Mouse (Mus musculus): ENCODE data around the gene Omt2b.
"Not testable (repeated sequence)": the region's sequence is repeated elsewhere in the genome, so short reads cannot be mapped to it uniquely, and the experiment has no call there.

Omt2b gene

DNA sequence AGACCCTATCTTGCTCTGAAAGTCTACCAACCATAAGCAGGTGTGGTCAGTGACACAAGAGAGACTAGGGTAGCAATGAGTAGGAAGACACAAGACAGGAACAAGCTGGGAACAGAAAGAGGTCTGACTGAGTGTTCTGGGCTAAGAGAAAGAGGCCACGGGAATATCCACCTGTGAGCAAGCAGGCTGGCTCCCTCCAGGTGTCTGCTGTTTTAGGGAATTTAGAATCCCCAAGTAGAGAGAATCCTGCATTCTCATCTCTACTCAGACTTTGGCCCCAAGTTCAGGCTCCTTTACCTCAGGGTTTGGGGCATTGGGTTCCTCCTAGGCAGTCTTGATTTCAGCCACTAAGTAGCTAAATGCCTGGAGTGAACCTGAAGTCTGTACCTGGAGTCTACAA is at the start of gene Omt2b:
Omt2b (plus strand) TSS at position 301 of the 400 bp plus-strand sequence.
- not testable (repeated sequence) for DNase-seq (ENCODE audit: low read depth, low spot score)

- DNase-seq (ENCODE audit: low read depth, low spot score): not testable (repeated sequence)
Observed at GRCm38 (mm10) chr9:78282002-78282711, 45.2 kb upstream of the Omt2b start.

- DNase-seq (ENCODE audit: low read depth, low spot score): not testable (repeated sequence)
Observed at GRCm38 (mm10) chr9:78289063-78289462, 38.3 kb upstream of the Omt2b start.

- DNase-seq (ENCODE audit: low read depth, low spot score): not testable (repeated sequence)
Observed at GRCm38 (mm10) chr9:78289723-78290122, 37.7 kb upstream of the Omt2b start, which contains the start of gene Gm10639. TSS of gene Gm10639 (plus strand) at chr9:78289923.

GRCm38 (mm10) chr9:78292462-78292861 is 34.9 kb upstream of the Omt2b start:
- not testable (repeated sequence) for DNase-seq (ENCODE audit: low read depth, low spot score)

DNA sequence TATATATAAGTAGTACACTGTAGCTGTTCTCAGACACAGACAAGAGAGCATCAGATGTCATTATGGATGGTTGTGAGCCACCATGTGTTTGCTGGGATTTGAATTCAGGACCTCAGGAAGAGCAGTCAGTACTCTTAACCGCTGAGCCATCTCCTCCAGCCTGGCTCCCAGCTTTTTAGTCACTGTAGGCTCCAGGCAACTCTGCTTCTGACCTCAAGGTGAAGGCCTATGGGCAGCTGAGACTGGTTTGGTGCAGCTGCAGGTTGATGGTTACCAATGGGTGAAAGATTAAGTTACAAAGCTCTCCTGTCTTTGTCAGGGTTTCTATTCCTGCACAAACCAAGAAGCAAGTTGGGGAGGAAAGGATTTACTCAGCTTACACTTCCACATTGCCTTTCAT is 33.7 kb upstream of the Omt2b start:
- DNase-seq (ENCODE audit: low read depth, low spot score): not testable (repeated sequence)

GRCm38 (mm10) chr9:78294781-78295180 is 32.6 kb upstream of the Omt2b start:
- DNase-seq (ENCODE audit: low read depth, low spot score): not testable (repeated sequence)

DNA sequence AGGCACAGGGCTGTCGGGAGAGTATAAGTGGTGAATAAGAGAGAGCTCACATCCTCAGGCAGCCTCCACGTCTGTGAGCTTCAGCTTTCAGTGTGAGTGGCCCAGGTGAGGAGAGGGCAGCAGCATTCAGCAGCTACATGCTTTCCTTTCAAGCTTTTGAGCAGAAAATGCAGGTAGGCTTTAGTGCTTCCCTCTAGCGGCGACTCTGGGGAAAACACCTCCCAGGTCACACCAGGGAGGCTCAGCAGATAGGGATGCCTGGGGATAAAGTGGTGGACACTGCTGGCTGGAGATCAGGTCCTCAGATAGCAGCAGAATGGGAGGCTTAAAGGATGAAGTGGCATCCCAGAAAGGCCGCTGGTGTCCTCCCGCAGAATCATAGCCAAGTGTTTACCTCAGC is 31.3 kb upstream of the Omt2b start:
- peak; percentile 2 for DNase-seq (ENCODE audit: low read depth, low spot score)

GRCm38 (mm10) chr9:78298232-78298631 is 29.2 kb upstream of the Omt2b start:
- DNase-seq (ENCODE audit: low read depth, low spot score): no peak

GRCm38 (mm10) chr9:78299143-78299542 is 28.2 kb upstream of the Omt2b start:
- DNase-seq (ENCODE audit: low read depth, low spot score): not testable (repeated sequence)

DNA sequence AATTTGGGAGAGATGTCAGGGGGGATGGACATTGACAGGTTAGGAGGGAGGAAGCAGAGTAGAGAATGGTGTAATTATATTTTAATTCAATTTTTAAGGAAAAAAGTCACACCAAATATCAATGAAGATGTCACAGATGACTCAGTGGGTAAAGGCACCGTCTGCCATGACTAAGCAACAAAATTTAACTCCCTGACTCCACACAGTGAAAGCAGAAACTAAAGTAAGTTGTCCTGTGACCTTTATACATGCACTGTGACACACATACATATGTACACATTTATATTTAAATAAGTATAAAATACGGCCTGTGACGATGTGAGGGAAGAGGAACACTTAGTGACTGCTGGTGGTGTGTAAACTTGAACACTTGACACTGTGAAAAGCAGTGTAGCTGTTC is 19.3 kb upstream of the Omt2b start:
- DNase-seq (ENCODE audit: low read depth, low spot score): not testable (repeated sequence)

DNA sequence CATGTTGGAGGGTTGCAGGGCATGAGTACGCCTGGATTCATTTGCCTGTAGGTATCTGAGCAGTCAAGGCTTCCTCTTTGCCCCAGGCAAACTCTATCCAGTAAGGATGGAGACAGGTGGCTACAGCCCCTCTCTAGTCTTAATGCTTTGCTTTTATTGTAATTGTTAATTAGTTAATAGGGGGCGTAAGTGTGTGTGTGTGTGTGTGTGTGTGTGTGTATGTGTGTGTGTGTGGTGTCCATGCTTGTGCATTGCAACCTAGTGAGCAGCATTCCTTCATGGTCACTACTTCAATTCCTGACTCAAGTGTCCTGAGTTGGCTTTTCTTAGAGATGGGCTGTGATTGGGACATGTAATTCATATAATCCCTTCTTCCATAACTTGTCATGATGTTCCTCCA is 12.7 kb upstream of the Omt2b start, which contains the start of gene Omt2a:
Omt2a (minus strand) TSS at position 101 of the 400 bp plus-strand sequence.
- DNase-seq (ENCODE audit: low read depth, low spot score): no peak

DNA sequence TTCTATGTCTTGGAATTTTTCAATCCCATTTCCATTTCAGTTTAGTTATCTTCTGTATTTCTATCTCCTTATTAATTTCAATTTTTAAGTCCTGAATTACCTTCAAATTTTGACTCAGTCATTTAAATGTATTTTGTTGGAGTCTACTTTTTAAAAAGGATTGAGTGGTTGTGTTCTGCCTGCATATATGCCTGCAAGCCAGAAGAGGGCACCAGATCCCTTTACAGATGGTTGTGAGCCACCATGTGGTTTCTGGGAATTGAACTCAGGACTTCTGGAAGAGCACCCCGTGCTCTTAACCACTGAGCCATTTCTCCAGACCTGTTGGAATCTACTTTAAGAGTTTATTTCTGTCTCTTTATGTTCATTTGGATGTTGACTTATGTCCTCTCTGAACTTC is 7.9 kb upstream of the Omt2b start:
- DNase-seq (ENCODE audit: low read depth, low spot score): no peak

- DNase-seq (ENCODE audit: low read depth, low spot score): not testable (repeated sequence)
Observed at GRCm38 (mm10) chr9:78337050-78337449, 9.7 kb downstream of the Omt2b start.

- DNase-seq (ENCODE audit: low read depth, low spot score): not testable (repeated sequence)
Observed at GRCm38 (mm10) chr9:78340324-78340723, 12.9 kb downstream of the Omt2b start.

- not testable (repeated sequence) for DNase-seq (ENCODE audit: low read depth, low spot score)
Observed at GRCm38 (mm10) chr9:78342494-78342893, 15.1 kb downstream of the Omt2b start.

GRCm38 (mm10) chr9:78343055-78343454 is 15.7 kb downstream of the Omt2b start:
- DNase-seq (ENCODE audit: low read depth, low spot score): not testable (repeated sequence)

DNA sequence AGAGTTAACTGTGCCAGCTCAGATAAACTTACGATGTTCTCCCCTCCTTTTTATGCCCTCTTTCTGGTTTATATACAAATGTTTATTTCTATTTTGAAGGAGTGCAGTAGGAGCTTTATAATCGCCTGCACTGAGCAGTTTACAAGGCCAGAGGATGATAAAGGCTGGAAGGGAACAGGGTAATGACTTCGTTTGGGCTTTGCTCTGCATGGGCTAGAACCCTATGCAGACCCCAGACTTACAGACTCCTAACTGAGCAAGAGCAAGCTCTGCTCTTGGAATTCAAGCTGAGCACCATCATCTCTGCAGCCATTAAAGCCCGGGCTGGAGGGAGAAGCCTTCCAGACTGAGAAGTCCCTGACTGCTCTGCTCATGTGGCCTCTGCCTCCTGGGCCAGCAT is 17.8 kb downstream of the Omt2b start:
- DNase-seq (ENCODE audit: low read depth, low spot score): not testable (repeated sequence)

GRCm38 (mm10) chr9:78347004-78347403 is 19.6 kb downstream of the Omt2b start:
- no peak for DNase-seq (ENCODE audit: low read depth, low spot score)

DNA sequence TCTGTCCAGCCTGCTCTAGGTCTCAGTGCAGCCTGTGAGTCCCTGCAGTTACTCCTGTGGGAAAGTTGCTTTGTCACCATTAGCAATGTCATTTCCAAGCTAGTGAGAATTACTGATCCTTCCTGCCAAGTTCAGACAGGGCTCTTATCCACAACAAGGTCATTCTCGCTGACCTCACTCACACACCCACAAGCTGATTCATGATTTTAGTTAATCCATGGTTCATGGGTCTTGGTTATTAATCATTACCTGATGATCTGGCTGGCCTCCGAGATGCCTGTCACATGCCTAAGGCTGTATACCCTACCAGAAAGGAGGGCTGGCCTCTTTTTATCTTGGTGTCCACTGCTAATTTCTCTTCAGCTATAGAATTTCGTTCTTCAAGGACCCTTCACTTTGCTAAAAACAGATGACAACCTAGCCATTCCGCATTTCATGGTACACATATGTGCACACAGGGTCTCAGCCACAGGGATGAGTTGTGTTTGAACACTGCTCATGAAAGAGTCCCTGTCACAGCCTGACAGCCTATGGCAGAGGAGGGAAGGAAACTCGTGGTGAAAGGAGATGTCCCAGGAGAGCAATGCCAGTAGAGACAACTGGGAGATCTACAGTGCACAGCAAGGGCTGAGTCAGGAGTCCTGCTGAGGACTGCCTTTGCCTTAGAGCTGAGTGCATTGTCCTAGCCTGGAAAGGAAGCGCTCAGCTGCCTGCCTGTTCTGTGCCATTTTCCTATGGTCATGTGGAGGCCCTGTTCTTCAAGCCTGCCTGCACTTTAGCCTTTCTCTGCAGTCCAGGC is 21.0 kb downstream of the Omt2b start:
- peak; percentile 14 for DNase-seq (ENCODE audit: low read depth, low spot score)

- DNase-seq (ENCODE audit: low read depth, low spot score): not testable (repeated sequence)
Observed at GRCm38 (mm10) chr9:78349141-78349540, 21.8 kb downstream of the Omt2b start.

GRCm38 (mm10) chr9:78350007-78350406 is 22.6 kb downstream of the Omt2b start:
- not testable (repeated sequence) for DNase-seq (ENCODE audit: low read depth, low spot score)

All from skeletal muscle tissue, adult 2 months (tissue).